Mouse (Mus musculus) 3134 (cell line): ENCODE measurements around the gene Utp14a.
"Not testable (repeated sequence)": the region's sequence is repeated elsewhere in the genome, so short reads cannot be mapped to it uniquely, and the experiment has no call there.

ENCODE experiments used
- DNase-seq: peaks from one replicate; pipeline ENCODE4 v3.0.0-alpha.2; 2011; ENCODE audit warnings: low spot score; ENCODE audit not compliant: insufficient read length; ENCODE audit errors: extremely low read depth

Utp14a gene

GRCm38 (mm10) chrX:48256468-48257007 is at the start of gene Utp14a:
Utp14a (plus strand) TSS chrX:48256862.
- peak; percentile 93 for DNase-seq

- peak; percentile 9 for DNase-seq
Measured at GRCm38 (mm10) chrX:48207761-48208487, 48.7 kb upstream of the Utp14a start.

GRCm38 (mm10) chrX:48208519-48209185 is 48.0 kb upstream of the Utp14a start, which contains the start of gene Zdhhc9:
Zdhhc9 (minus strand) TSS chrX:48208878.
- DNase-seq = peak; percentile 85

- DNase-seq = not testable (repeated sequence)
Measured at GRCm38 (mm10) chrX:48209746-48210145, 46.9 kb upstream of the Utp14a start.

GRCm38 (mm10) chrX:48219468-48219867 is 37.2 kb upstream of the Utp14a start:
- no peak for DNase-seq

GRCm38 (mm10) chrX:48222706-48223105 is 34.0 kb upstream of the Utp14a start:
- no peak for DNase-seq

- DNase-seq = no peak
Measured at GRCm38 (mm10) chrX:48226225-48226624, 30.4 kb upstream of the Utp14a start.

- peak; percentile 59 for DNase-seq
Measured at GRCm38 (mm10) chrX:48234417-48234816, 22.2 kb upstream of the Utp14a start.

- peak; percentile 35 for DNase-seq
Measured at GRCm38 (mm10) chrX:48255830-48256428, 733 bp upstream of the Utp14a start.

- DNase-seq = no peak
Measured at GRCm38 (mm10) chrX:48257011-48257410, 349 bp downstream of the Utp14a start.

- DNase-seq = peak; percentile 64
Measured at GRCm38 (mm10) chrX:48271671-48272070, 15.0 kb downstream of the Utp14a start.

- no peak for DNase-seq
Measured at GRCm38 (mm10) chrX:48274634-48275033, 18.0 kb downstream of the Utp14a start.

- no peak for DNase-seq
Measured at GRCm38 (mm10) chrX:48278103-48278502, 21.4 kb downstream of the Utp14a start.

GRCm38 (mm10) chrX:48284386-48285005 is 27.8 kb downstream of the Utp14a start:
- DNase-seq = peak; percentile 63

GRCm38 (mm10) chrX:48285006-48285650 is 28.5 kb downstream of the Utp14a start:
- peak; percentile 63 for DNase-seq

GRCm38 (mm10) chrX:48285651-48286021 is 29.0 kb downstream of the Utp14a start:
- peak; percentile 18 for DNase-seq

- no peak for DNase-seq
Measured at GRCm38 (mm10) chrX:48286488-48286887, 29.8 kb downstream of the Utp14a start.

GRCm38 (mm10) chrX:48288008-48288407 is 31.3 kb downstream of the Utp14a start:
- no peak for DNase-seq

- DNase-seq = no peak
Measured at GRCm38 (mm10) chrX:48291413-48291812, 34.8 kb downstream of the Utp14a start.

- no peak for DNase-seq
Measured at GRCm38 (mm10) chrX:48305356-48305755, 48.7 kb downstream of the Utp14a start.
